23 mouse cellular contexts compared by ENCODE assay signal in genomic region chr19:49805636-49806397, GRCm38 (mm10).
A peak's percentile ranks its signal among the peaks of the same experiment; 100 is the strongest.
DNase-seq lines count a peak whose midpoint lies in the region; ATAC-seq and TF ChIP-seq lines count a peak whose summit lies in the region.
"Had no signal": no experiment of that assay in that cellular context is flagged by ENCODE, and none has a peak within 500 bp of the region (broad histone marks: within the 10 kb centered on the region; RNA-seq: fewer than 3 reads in every experiment).

No protein-coding gene starts in this region.

- no peak overlapping the region for H3K27ac ChIP-seq in forebrain, embryonic 11.5 days (ENCODE audit: low read depth, low read length)
- H3K27ac ChIP-seq in forebrain, postnatal 0 days (ENCODE audit: low read depth, low read length) = no peak overlapping the region
- no peak overlapping the region for H3K27ac ChIP-seq in hindbrain, embryonic 13.5 days
- H3K27ac ChIP-seq in hindbrain, embryonic 16.5 days (ENCODE audit: low read depth, low read length) = no peak overlapping the region
- H3K27ac ChIP-seq in midbrain, embryonic 13.5 days = no peak overlapping the region
- no peak overlapping the region for H3K27ac ChIP-seq in midbrain, embryonic 10.5 days (replicated peaks)
- no peak overlapping the region for H3K27ac ChIP-seq in midbrain, postnatal 0 days (ENCODE audit: low read depth, low read length)
- H3K27ac ChIP-seq: embryonic facial prominence, embryonic 15.5 days; forebrain, embryonic 10.5 days; gastrocnemius, adult 2 months; hindbrain, embryonic 14.5 days had no signal

- H3K4me3 ChIP-seq in forebrain, embryonic 11.5 days (ENCODE audit: low read depth, low read length) = no peak overlapping the region
- no peak overlapping the region for H3K4me3 ChIP-seq in forebrain, postnatal 0 days (ENCODE audit: low read depth, low read length)
- H3K4me3 ChIP-seq in hindbrain, embryonic 13.5 days = no peak overlapping the region
- H3K4me3 ChIP-seq in hindbrain, embryonic 16.5 days (ENCODE audit: low read length) = no peak overlapping the region
- no peak overlapping the region for H3K4me3 ChIP-seq in midbrain, embryonic 13.5 days (replicated peaks)
- no peak overlapping the region for H3K4me3 ChIP-seq in midbrain, embryonic 10.5 days
- no peak overlapping the region for H3K4me3 ChIP-seq in midbrain, postnatal 0 days (ENCODE audit: low read depth, low read length)
- H3K4me3 ChIP-seq: embryonic facial prominence, embryonic 15.5 days; erythroblast, embryonic 14.5 days; forebrain, embryonic 10.5 days; gastrocnemius, adult 2 months; heart, embryonic 12.5 days had no signal

- H3K27me3 ChIP-seq in forebrain, embryonic 11.5 days (ENCODE audit: control insufficient read depth, insufficient read depth, low read length) = no peaks in the 10 kb centered on the region
- H3K27me3 ChIP-seq in forebrain, postnatal 0 days (ENCODE audit: insufficient read depth, low read length) = no peaks in the 10 kb centered on the region
- H3K27me3 ChIP-seq in hindbrain, embryonic 13.5 days = no peaks in the 10 kb centered on the region
- no peaks in the 10 kb centered on the region for H3K27me3 ChIP-seq in hindbrain, embryonic 16.5 days (replicated peaks; ENCODE audit: control insufficient read depth, insufficient read depth, low read length)
- no peaks in the 10 kb centered on the region for H3K27me3 ChIP-seq in midbrain, embryonic 13.5 days
- no peaks in the 10 kb centered on the region for H3K27me3 ChIP-seq in midbrain, embryonic 10.5 days (ENCODE audit: low read depth, poor library complexity, severe bottlenecking)
- no peaks in the 10 kb centered on the region for H3K27me3 ChIP-seq in midbrain, postnatal 0 days (ENCODE audit: insufficient read depth, low read length)
- H3K27me3 ChIP-seq: embryonic facial prominence, embryonic 15.5 days; heart, embryonic 12.5 days had no signal

- 62% methylated on average over 3 of the region's 3 CpGs for WGBS in forebrain, embryonic 11.5 days
- 48% methylated on average over 3 of the region's 3 CpGs for WGBS in forebrain, postnatal 0 days
- WGBS in hindbrain, embryonic 13.5 days = 47% methylated on average over 3 of the region's 3 CpGs
- WGBS in hindbrain, embryonic 16.5 days = 37% methylated on average over 3 of the region's 3 CpGs
- WGBS in midbrain, embryonic 13.5 days = 38% methylated on average over 3 of the region's 3 CpGs
- WGBS in midbrain, embryonic 10.5 days = 55% methylated on average over 3 of the region's 3 CpGs
- 33% methylated on average over 3 of the region's 3 CpGs for WGBS in midbrain, postnatal 0 days

- no peak overlapping the region for H3K9ac ChIP-seq in forebrain, embryonic 11.5 days (ENCODE audit: low read length)
- H3K9ac ChIP-seq in forebrain, postnatal 0 days = no peak overlapping the region
- no peak overlapping the region for H3K9ac ChIP-seq in hindbrain, embryonic 13.5 days
- H3K9ac ChIP-seq in hindbrain, embryonic 16.5 days (ENCODE audit: low read depth, low read length) = no peak overlapping the region
- H3K9ac ChIP-seq in midbrain, embryonic 13.5 days (replicated peaks) = no peak overlapping the region
- no peak overlapping the region for H3K9ac ChIP-seq in midbrain, postnatal 0 days (replicated peaks; ENCODE audit: low read length, poor library complexity, severe bottlenecking)
- H3K9ac ChIP-seq: embryonic facial prominence, embryonic 15.5 days; heart, embryonic 12.5 days; hindbrain, embryonic 14.5 days had no signal

- peak; percentile 49; the same call in 1 of the 2 replicates for ATAC-seq in forebrain, embryonic 11.5 days (replicated peaks; ENCODE audit: low FRiP score)
- ATAC-seq in forebrain, postnatal 0 days = no peak
- peak; percentile 66 for ATAC-seq in hindbrain, embryonic 13.5 days (ENCODE audit: low FRiP score)
- ATAC-seq in hindbrain, embryonic 16.5 days = no peak
- peak; percentile 77 for ATAC-seq in midbrain, embryonic 13.5 days
- ATAC-seq in midbrain, postnatal 0 days (ENCODE audit: low FRiP score) = no peak
- ATAC-seq: CD4-positive, CD25-positive, alpha-beta regulatory T cell, adult 4 months had no signal

- TF ChIP-seq CTCF in forebrain, postnatal 0 days (IDR thresholded peaks at IDR 0.05; ENCODE audit: low read depth) = no peak
- no peak for TF ChIP-seq CTCF in midbrain, postnatal 0 days (IDR thresholded peaks at IDR 0.05)

- DNase-seq in forebrain, embryonic 11.5 days (ENCODE audit: low spot score) = no peak
- no peak for DNase-seq in forebrain, postnatal 0 days
- DNase-seq in midbrain, embryonic 10.5 days (ENCODE audit: low spot score) = no peak
- peak; percentile 9 for DNase-seq in midbrain, postnatal 0 days (ENCODE audit: low spot score)
- DNase-seq: adrenal gland, adult 8-10 months; adrenal gland, postnatal 36 days; B cell, adult 2 months; cerebellum, adult 11 months; cerebellum, adult 8-10 months; cerebellum, postnatal 14 days; embryo, embryonic 11 days; gastrocnemius, adult 2 months; gastrocnemius, postnatal 25 days had no signal

- no peaks in the 10 kb centered on the region for H3K4me1 ChIP-seq in forebrain, embryonic 11.5 days (replicated peaks; ENCODE audit: control insufficient read depth, insufficient read depth, low read length)
- H3K4me1 ChIP-seq in forebrain, postnatal 0 days (ENCODE audit: insufficient read depth) = no peaks in the 10 kb centered on the region
- 0 out of 2 replicates have a peak, but pooled peaks cover 2% of the 10 kb centered on the region for H3K4me1 ChIP-seq in hindbrain, embryonic 13.5 days (replicated peaks)
- H3K4me1 ChIP-seq in hindbrain, embryonic 16.5 days (ENCODE audit: control insufficient read depth, insufficient read depth, low read depth, low read length) = no peaks in the 10 kb centered on the region
- peaks cover 13% of the 10 kb centered on the region; the same call in 1 of the 2 replicates for H3K4me1 ChIP-seq in midbrain, embryonic 13.5 days (replicated peaks)
- peaks cover 8% of the 10 kb centered on the region for H3K4me1 ChIP-seq in midbrain, embryonic 10.5 days
- no peaks in the 10 kb centered on the region for H3K4me1 ChIP-seq in midbrain, postnatal 0 days (ENCODE audit: insufficient read depth, low read length)
- H3K4me1 ChIP-seq: embryonic facial prominence, embryonic 15.5 days; heart, embryonic 12.5 days had no signal

- H3K4me2 ChIP-seq in forebrain, embryonic 11.5 days (ENCODE audit: low read depth, low read length, severe bottlenecking) = no peak overlapping the region
- H3K4me2 ChIP-seq in forebrain, postnatal 0 days (ENCODE audit: low read depth) = no peak overlapping the region
- no peak overlapping the region for H3K4me2 ChIP-seq in hindbrain, embryonic 13.5 days
- no peak overlapping the region for H3K4me2 ChIP-seq in hindbrain, embryonic 16.5 days (ENCODE audit: low read length)
- H3K4me2 ChIP-seq in midbrain, embryonic 13.5 days (replicated peaks) = no peak overlapping the region
- H3K4me2 ChIP-seq in midbrain, postnatal 0 days (ENCODE audit: low read depth, low read length, poor library complexity, severe bottlenecking) = no peak overlapping the region
- H3K4me2 ChIP-seq: embryonic facial prominence, embryonic 15.5 days; heart, embryonic 12.5 days; hindbrain, embryonic 14.5 days had no signal

- H3K9me3 ChIP-seq in forebrain, embryonic 11.5 days (ENCODE audit: control insufficient read depth, low read length) = no peaks in the 10 kb centered on the region
- no peaks in the 10 kb centered on the region for H3K9me3 ChIP-seq in forebrain, postnatal 0 days (ENCODE audit: low read length)
- H3K9me3 ChIP-seq in hindbrain, embryonic 13.5 days = no peaks in the 10 kb centered on the region
- no peaks in the 10 kb centered on the region for H3K9me3 ChIP-seq in hindbrain, embryonic 16.5 days (ENCODE audit: control insufficient read depth, low read length)
- no peaks in the 10 kb centered on the region for H3K9me3 ChIP-seq in midbrain, embryonic 13.5 days
- H3K9me3 ChIP-seq in midbrain, embryonic 10.5 days (replicated peaks) = no peaks in the 10 kb centered on the region
- no peaks in the 10 kb centered on the region for H3K9me3 ChIP-seq in midbrain, postnatal 0 days (ENCODE audit: low read length)
- H3K9me3 ChIP-seq: embryonic facial prominence, embryonic 15.5 days; forebrain, embryonic 10.5 days; G1E; heart, embryonic 12.5 days had no signal

- H3K36me3 ChIP-seq in forebrain, embryonic 11.5 days (ENCODE audit: control insufficient read depth, insufficient read depth, low read length) = no peaks in the 10 kb centered on the region
- H3K36me3 ChIP-seq in forebrain, postnatal 0 days (ENCODE audit: insufficient read depth) = no peaks in the 10 kb centered on the region
- H3K36me3 ChIP-seq in hindbrain, embryonic 13.5 days = no peaks in the 10 kb centered on the region
- no peaks in the 10 kb centered on the region for H3K36me3 ChIP-seq in hindbrain, embryonic 16.5 days (ENCODE audit: control insufficient read depth, insufficient read depth, low read length)
- H3K36me3 ChIP-seq in midbrain, embryonic 13.5 days = no peaks in the 10 kb centered on the region
- no peaks in the 10 kb centered on the region for H3K36me3 ChIP-seq in midbrain, embryonic 10.5 days
- no peaks in the 10 kb centered on the region for H3K36me3 ChIP-seq in midbrain, postnatal 0 days (ENCODE audit: insufficient read depth, low read length)
- H3K36me3 ChIP-seq: embryonic facial prominence, embryonic 15.5 days; forebrain, embryonic 10.5 days; G1E; heart, embryonic 12.5 days had no signal

Comparison
In these comparisons a context has a peak if more than half of its experiments do, and no peak if none do; other contexts are left out.
1. ATAC-seq: peak in forebrain, embryonic 11.5 days (single experiment), hindbrain, embryonic 13.5 days (single experiment) and midbrain, embryonic 13.5 days (single experiment); none in forebrain, postnatal 0 days (single experiment), hindbrain, embryonic 16.5 days (single experiment) and midbrain, postnatal 0 days (single experiment).